11 mouse cellular contexts compared by ENCODE assay signal in the genomic region with DNA sequence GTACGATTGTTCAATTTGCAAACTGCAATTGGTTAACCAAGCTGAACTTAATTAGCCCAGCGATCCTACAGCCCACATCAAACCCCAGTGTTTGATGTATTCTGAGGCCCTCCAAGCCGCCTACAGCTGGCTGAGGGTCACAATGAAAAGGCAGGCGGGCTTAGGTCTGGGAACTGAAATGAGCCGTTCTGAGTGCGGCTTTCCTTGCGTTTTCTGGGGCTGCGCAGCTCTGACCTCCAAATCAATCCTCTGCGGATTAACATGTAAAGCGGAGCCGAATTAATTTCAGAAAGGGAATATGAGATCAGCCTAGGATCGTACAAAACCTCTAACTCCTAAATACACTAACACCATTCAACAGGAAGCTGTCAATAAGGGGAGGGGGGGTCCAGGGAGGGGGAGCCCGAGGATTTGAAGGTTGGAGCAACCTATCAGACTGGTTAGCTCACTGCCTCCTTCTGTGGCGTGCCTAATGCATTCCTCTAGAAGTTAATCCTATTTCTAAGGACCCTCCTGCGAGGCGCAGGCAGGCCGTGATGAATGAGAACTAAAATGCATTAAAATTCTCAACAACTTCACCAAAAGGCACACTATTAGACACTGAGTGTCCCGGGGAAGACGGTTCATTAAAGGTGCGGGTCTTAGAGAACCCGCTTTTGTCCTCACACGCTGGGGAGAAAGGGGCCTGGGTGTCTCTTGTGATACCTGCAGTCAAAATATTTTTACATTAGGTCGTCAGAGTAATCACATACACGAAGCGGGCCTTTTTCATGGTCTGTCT.
DNase-seq lines count a peak whose midpoint lies in the region; ATAC-seq and TF ChIP-seq lines count a peak whose summit lies in the region.
"Had no signal": no experiment of that assay in that cellular context is flagged by ENCODE, and none has a peak within 500 bp of the region (broad histone marks: within the 10 kb centered on the region; RNA-seq: fewer than 3 reads in every experiment).

No protein-coding gene starts in this region.

- no peaks in the 10 kb centered on the region for H3K36me3 ChIP-seq in embryonic facial prominence, embryonic 13.5 days
- no peaks in the 10 kb centered on the region for H3K36me3 ChIP-seq in hindbrain, embryonic 14.5 days (replicated peaks; ENCODE audit: control insufficient read depth, insufficient read depth)
- H3K36me3 ChIP-seq in midbrain, embryonic 16.5 days (ENCODE audit: control insufficient read depth, insufficient read depth, low read length): no peaks in the 10 kb centered on the region

- peak overlapping the region; percentile 46 for H3K4me2 ChIP-seq in embryonic facial prominence, embryonic 13.5 days
- H3K4me2 ChIP-seq in hindbrain, embryonic 14.5 days (replicated peaks): peak overlapping the region; percentile 34
- H3K4me2 ChIP-seq in midbrain, embryonic 16.5 days (ENCODE audit: low read length): peak overlapping the region; percentile 40
- H3K4me2 ChIP-seq: lung, embryonic 14.5 days had no signal

- WGBS in embryonic facial prominence, embryonic 13.5 days: 7% methylated on average over 25 of the region's 25 CpGs
- 8% methylated on average over 25 of the region's 25 CpGs for WGBS in hindbrain, embryonic 14.5 days
- WGBS in midbrain, embryonic 16.5 days: 4% methylated on average over 25 of the region's 25 CpGs

- no peak for ATAC-seq in embryonic facial prominence, embryonic 13.5 days (ENCODE audit: insufficient number of reproducible peaks, insufficient read depth, low FRiP score, low TSS enrichment, low read depth)
- ATAC-seq in hindbrain, embryonic 14.5 days (ENCODE audit: low FRiP score): peak; percentile 74
- peak; percentile 76 for ATAC-seq in midbrain, embryonic 16.5 days
- no peak for ATAC-seq in frontal cortex, adult (ENCODE audit: low TSS enrichment)

- peaks cover 21% of the 10 kb centered on the region for H3K4me1 ChIP-seq in embryonic facial prominence, embryonic 13.5 days
- H3K4me1 ChIP-seq in hindbrain, embryonic 14.5 days (replicated peaks; ENCODE audit: control insufficient read depth, insufficient read depth, low read length): peaks cover 20% of the 10 kb centered on the region
- H3K4me1 ChIP-seq in midbrain, embryonic 16.5 days (ENCODE audit: control insufficient read depth, insufficient read depth, low read length): peaks cover 23% of the 10 kb centered on the region

- no peaks in the 10 kb centered on the region for H3K9me3 ChIP-seq in embryonic facial prominence, embryonic 13.5 days
- no peaks in the 10 kb centered on the region for H3K9me3 ChIP-seq in hindbrain, embryonic 14.5 days (ENCODE audit: control insufficient read depth, low read length)
- H3K9me3 ChIP-seq in midbrain, embryonic 16.5 days (replicated peaks; ENCODE audit: control insufficient read depth, low read length, poor library complexity, severe bottlenecking): no peaks in the 10 kb centered on the region

- 0 out of 2 replicates have a peak overlapping the region, but pooled peaks have one; percentile 11 for H3K9ac ChIP-seq in embryonic facial prominence, embryonic 13.5 days
- no peak overlapping the region for H3K9ac ChIP-seq in hindbrain, embryonic 14.5 days
- H3K9ac ChIP-seq in midbrain, embryonic 16.5 days (ENCODE audit: low read depth, low read length): no peak overlapping the region; the same call in 1 of the 2 replicates
- H3K9ac ChIP-seq: lung, embryonic 14.5 days had no signal

- peak; percentile 92 for DNase-seq in brain, embryonic 14.5 days (ENCODE audit: low read depth)
- DNase-seq in hindbrain, embryonic 14.5 days (ENCODE audit: low spot score): no peak
- no peak for DNase-seq in gastrocnemius, adult 18-20 months (ENCODE audit: low spot score)
- DNase-seq in ovary, adult 18-20 months (ENCODE audit: low spot score): no peak
- no peak for DNase-seq in spleen, adult 18-20 months
- DNase-seq: kidney, adult 18-20 months; lung, embryonic 14.5 days had no signal

- peak overlapping the region; percentile 11 for H3K4me3 ChIP-seq in embryonic facial prominence, embryonic 13.5 days
- no peak overlapping the region; the same call in 1 of the 2 replicates for H3K4me3 ChIP-seq in hindbrain, embryonic 14.5 days (replicated peaks; ENCODE audit: low read length)
- no peak overlapping the region; the same call in 1 of the 2 replicates for H3K4me3 ChIP-seq in midbrain, embryonic 16.5 days (ENCODE audit: low read depth, low read length)
- H3K4me3 ChIP-seq: erythroblast, embryonic 14.5 days had no signal

- H3K27me3 ChIP-seq in embryonic facial prominence, embryonic 13.5 days: peaks cover 87% of the 10 kb centered on the region
- peaks cover 35% of the 10 kb centered on the region for H3K27me3 ChIP-seq in hindbrain, embryonic 14.5 days (ENCODE audit: control insufficient read depth, insufficient read depth, low read length)
- peaks cover 45% of the 10 kb centered on the region for H3K27me3 ChIP-seq in midbrain, embryonic 16.5 days (ENCODE audit: control insufficient read depth, insufficient read depth, low read depth, low read length)

- TF ChIP-seq POLR2A in brain, embryonic 14.5 days (IDR thresholded peaks at IDR 0.05; ENCODE audit: borderline replicate concordance, extremely low read depth, insufficient read depth, insufficient read length, poor library complexity, severe bottlenecking): no peak

- no peak for TF ChIP-seq CTCF in brain, embryonic 14.5 days (IDR thresholded peaks at IDR 0.05; ENCODE audit: borderline replicate concordance, extremely low read depth, insufficient read depth, insufficient read length)

- H3K27ac ChIP-seq in embryonic facial prominence, embryonic 13.5 days: no peak overlapping the region
- H3K27ac ChIP-seq in hindbrain, embryonic 14.5 days: no peak overlapping the region; the same call in 1 of the 2 replicates
- H3K27ac ChIP-seq in midbrain, embryonic 16.5 days (ENCODE audit: low read length): peak overlapping the region; percentile 12; the same call in 1 of the 2 replicates

Comparison
In these comparisons a context has a peak if more than half of its experiments do, and no peak if none do; other contexts are left out.
1. ATAC-seq: peak in hindbrain, embryonic 14.5 days (single experiment) and midbrain, embryonic 16.5 days (single experiment); none in embryonic facial prominence, embryonic 13.5 days (single experiment) and frontal cortex, adult (single experiment).
2. Peak in every context shown above with its lines, with median percentiles within 50 percentile points of each other: H3K4me2 ChIP-seq.